Mouse (Mus musculus) CD4-positive helper T cell, adult 2 months (primary cell): Measurements from ENCODE around the gene Tspo2.

Experiments
- DNase-seq: peaks from one replicate; pipeline ENCODE4 v3.0.0-alpha.2; 2012; ENCODE audit warnings: low read depth, missing footprints, low spot score

The Tspo2 gene

DNA sequence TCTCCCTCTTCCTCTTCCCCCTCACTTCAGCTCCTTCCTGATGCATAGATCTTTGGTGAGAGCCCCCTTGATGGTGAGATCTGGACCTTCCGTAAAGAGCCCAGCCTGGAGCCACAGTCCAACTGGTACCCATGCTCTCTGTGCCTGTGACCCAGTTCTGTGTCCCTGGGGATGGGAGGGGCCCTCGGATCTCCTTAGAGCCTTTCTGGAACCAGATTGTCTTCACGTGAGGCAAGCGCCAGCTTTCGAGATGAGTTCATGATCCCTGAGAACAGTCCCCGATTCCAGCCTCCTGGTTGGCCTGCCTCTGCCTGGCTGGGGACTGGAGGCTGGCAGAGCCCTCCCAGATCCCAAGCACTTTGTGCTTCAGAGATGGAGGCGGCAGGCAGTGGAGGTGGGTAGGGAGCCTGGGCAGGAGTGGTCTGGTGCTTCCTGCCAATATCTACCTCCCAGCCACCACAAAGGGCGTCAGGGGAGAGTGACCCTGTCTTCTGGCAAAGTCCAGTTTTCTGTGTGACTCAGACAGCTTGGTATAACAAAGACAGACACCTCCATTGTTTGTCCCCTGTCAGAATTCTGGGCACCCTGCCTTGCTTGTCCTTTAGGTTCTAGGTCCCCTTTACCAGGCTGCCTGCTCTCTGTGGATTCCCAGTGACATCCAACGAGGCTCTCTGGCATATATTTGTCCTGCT lies 577 bp upstream of the Tspo2 start:
- DNase-seq = no peak

DNA sequence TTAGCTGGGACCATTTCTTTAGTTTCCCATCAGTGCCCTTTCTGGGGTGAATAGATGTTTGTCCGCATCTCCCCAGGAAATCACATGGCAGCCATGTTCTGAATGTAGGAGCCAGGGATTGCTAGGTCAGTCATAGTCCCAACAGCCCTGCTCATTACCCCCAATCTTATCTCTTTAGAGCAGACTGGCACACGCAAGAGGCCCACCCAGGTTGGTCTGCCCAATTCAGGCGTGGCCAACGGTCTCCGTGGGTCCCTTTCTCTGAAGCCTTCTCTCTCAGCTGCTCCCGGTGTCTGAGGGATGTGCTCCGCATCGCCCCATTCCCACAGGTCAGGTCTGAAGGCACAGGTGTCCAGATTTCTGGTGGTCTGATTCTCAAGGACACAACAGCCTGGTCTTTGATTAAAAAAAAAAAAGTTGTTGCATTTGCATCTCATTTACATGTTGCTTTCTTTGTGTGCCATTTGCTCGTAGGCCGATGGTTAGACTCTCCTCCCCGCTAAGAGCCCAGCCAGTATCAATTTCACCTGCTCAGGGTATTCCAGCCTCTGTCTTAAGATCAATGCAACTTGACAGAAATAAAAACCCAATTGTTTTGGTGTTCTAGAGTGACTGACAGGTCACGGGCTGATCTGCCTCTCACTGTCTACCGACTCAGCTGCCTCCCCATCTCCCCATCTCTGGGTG lies 513 bp downstream of the Tspo2 start:
- no peak for DNase-seq

DNA sequence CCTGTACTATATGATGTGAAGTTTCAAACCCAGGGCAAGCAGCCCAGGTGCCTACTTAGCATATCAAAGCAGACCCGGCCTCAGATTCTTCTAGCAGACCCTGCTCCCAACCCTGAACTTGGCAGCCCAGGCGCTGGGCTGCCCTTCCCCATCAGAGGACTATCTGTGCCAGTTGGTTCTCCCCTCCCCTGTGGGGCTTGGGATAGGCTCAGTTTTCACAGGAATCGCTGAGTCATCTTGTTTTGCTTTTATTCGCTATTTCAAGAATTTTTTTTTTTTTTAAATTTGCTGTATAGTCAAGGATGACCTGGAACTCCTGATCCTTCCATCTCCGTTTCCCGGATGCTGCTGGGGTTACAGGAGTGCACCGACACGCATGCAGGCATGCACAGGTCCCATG lies 3.6 kb downstream of the Tspo2 start:
- no peak for DNase-seq

DNA sequence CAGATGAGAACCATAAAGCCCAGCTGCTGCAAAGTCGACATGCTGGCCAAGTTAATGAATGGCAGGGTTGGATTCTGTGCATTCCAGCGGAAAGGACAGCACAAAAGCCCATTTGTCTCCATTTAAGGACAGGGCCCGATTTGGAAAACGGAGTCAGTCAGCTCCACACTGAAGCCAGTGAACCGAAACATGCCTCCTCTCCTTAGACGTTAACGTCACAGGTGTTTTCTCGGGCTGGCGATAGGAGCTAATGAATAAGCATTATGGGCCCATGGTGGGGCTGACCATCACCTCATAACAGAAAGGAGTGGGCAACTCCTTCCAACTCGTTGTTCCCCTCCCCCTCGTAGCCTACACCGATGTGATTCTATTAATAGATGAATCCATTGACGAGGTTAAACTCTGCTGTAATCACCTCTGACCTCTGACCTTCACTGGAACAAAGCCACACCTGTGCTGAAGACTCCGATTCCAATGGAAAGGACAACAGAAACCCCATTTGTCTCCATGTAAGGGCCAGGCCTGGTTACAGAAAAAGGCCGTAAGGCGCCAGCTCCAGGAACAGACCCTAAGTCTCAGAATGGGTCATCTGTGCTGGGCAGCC lies 7.7 kb downstream of the Tspo2 start:
- no peak for DNase-seq

DNA sequence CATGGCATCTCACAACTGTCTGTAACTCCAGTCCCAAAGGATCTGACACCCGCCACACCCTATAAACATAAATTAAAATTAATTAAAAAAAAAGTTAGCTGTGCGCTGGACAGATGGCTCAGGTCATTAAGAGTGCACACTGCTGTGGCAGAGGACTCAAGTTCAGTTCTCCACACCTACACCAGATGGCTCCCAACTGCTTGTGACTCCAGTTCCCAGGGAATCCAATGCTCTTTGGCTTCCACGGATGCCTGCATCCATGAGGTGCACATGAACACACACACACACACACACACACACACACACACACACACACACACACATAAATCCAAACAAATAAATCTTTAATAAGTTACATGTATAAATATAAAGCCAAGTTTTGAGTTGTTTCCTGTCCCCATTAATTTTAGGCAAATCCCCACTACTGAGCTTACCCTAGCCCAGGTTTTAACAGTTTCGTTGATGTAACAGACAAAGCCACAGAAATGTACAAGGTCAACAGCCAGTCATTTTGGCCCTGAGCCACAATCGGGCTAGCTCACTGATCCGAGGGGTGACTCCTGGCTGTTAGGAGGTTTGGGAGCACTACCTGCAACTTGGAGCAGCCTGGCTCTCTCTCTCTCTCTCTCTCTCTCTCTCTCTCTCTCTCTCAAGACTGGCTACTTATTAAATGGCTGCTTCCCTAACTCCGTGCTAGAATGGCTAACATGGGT lies 8.4 kb downstream of the Tspo2 start:
- DNase-seq = no peak

DNA sequence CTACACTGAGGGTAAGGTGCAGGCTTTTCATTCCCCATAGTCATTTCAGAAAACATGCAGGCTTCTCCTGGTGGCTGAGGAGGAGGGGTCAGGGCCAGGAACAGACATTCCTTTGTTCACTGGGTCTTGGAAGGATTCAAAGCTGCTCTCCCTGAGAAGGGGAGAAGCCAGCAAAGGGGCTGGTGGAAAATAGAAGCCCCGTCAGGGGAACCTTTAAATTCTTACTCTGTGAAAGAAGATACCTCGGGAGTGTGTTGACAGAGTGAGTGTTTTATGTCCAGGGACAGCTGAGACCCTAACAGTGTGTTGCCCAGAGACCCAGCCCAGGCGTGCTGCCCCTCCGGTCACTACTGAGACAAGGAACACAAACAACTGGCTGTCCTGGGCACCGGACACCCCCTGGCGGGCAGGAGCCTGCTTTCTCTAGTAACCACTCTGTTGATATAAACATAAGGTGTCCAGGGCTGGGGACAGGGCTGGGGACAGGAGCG lies 13.9 kb downstream of the Tspo2 start:
- no peak for DNase-seq

DNA sequence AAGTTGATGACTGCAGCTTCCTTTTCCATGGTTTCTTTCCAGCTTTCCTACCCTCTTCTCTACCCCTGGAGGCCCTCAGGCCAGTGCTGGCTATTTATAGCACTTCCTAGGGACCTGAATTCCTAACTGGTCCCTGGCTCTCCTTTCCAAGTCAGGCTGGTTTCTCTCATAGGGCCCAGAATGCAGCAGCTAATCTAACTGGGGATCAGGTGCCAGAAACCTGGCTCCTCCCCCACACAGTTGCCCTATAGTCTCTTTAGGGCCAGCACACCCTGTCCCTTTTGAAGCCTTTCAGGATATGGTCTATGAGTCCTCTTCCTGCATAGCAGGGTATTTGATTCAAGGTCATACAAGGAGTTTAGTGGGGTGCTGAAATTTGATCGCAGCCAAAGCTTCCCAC lies 14.8 kb downstream of the Tspo2 start:
- DNase-seq = no peak

DNA sequence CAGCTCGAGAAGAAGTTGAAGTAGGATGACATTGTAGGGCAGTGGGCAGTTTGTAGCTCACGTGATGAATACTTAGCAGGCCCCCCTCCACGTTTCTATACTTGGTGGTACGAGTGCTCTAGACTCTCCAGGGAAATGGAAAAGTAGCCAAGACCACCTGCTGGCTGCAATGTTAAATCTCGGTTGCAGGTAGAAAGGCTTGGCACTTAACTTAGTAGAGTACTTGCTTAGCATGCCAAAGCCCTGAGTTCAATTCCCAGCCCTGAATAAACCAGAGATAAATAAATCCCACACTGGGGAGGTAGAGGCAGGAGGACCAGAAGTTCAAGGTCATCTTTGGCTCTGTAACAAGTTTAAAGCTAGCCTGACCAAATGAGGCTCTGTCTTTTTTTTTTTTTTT lies 16.8 kb downstream of the Tspo2 start:
- no peak for DNase-seq

DNA sequence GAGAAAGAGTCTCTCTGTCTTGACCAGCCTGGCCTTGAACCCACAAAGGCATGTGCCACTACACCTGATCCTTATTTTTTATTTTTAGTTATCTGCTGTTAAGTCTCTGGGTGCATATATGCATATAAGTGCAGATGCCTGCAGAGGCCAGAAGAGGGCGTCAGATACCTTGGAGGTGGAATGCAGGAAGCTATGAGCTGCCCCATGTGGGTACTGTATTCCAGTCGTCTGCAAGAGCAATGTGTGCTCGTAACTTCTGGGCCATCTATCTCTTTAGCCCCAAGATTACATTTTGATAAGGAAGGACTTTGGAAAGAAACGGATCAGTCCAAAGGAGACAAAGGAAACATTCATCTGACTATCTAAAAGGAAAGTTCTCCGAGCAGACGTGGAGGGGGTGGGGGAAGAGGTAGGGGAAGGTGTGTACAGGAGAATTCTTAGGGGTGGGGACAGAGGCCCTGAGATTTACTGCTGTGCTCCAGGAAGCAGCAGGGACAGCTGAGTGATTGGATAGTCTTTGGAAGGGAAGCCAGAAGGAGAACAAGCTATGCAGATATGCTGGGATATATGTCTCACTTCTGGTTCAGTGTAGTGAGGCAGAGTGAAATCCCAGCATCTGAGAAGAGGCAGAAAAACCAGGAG lies 17.5 kb downstream of the Tspo2 start:
- no peak for DNase-seq

DNA sequence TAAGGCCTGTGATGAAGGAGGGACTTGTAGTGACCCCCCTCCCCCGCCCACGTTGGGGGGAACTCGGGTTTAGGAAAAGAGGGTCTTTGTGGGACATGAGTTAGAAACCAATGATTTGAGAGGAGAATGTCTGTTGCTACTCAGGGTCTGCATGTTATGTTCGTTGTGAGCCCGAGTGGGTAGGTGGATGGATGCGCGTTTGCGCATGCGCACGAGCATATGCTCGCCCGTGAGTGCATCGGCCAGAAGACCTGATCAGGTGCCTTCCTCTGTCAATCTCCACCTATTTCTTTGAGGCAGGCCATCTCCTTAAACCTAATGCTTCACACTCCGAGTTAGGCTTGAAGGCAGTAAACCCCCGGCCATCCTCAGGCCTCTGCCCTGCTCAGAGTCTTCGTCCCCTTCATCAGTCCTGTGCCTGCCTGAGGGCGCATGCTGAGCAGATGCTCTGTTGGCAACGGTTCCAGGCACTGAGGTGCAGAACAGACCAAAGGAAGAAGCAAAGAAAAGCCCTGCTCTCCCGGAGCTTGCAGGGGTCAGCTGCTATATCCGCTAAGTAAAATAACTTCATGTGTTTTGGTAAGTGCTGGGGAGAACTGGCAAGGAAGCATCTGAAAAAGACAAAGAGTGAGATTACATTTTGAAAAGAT lies 18.2 kb downstream of the Tspo2 start:
- DNase-seq = no peak

DNA sequence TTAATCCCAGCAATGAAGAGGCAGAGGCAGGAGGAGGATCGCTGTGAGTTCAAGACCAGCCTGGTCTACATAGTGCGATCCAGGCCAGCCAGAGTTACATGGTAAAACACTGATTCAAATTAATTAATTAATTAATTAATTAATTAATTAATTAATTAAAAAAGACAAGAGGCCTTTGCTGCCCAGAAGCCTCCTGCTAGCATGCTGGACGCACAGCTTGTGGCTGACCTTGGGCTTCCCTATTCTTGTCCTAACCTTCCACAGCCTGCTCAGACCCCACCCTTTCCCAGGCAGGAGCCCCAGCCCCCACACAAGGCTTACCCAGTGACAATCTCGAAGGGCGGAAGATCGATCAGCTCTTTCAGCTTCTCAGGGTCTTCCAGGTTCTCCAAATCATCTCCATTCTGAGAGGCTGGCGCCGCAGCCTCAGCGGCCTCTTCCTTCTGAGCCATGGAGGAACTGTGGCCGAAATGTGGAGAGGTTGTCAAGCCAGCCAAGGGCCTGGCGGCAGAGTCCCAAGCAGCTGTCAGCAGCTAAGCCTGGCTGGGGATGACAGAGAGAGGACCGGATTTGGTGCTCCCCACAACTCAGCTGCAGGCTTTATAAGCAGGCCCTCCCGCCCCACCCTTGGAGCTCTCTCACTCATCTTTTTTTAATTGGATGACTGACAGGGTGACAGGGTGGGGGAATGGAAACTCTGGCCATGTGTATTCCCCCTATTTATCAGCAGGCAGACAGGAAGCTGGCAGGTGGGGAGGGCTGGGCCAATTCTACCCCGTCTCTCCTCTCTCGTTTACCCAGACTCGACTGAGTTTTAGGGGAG lies 19.0 kb downstream of the Tspo2 start, which contains the start of gene Apobec2:
Gene Apobec2 (minus strand): TSS at position 773 of the 823 bp plus-strand sequence.
- peak; percentile 35 for DNase-seq

DNA sequence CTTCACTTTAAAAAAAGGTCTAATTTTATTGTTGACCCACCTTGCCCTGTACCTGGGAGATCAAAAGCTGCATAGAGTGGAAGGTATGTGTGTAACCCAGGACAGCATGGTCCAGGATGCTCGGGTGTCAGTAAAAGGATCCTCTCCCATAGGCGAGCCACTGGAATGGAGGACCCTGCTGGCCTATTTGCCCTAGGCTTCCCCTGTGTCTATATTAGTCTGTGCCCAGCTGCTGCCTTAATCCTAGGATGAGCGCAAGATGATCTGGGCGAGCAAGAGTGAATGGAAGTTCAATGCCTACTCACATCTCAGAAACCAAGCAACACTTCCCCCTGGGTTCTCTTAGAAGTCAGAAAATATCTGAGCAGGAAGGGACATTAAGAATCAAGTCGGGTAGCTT lies 20.3 kb downstream of the Tspo2 start:
- no peak for DNase-seq

DNA sequence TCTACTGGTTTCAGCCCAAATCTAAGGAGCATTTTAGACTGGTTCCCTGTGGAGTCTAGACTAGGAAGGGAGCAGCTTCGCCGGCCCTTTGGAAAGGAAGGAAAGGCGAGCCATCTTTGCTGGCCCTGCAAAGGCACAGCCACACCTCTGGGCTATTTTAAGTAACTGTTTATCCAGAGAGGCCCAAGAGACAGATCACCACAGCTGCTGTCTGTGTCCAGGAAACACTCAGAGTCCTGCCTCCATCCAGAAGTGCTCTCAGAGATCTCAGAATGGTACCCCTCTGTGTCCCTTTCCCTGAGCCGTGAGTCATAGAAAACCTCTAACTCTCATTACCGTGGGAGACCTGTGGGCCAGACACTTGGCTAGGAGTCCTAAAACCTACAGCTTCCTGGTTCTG lies 20.9 kb downstream of the Tspo2 start:
- DNase-seq = no peak

DNA sequence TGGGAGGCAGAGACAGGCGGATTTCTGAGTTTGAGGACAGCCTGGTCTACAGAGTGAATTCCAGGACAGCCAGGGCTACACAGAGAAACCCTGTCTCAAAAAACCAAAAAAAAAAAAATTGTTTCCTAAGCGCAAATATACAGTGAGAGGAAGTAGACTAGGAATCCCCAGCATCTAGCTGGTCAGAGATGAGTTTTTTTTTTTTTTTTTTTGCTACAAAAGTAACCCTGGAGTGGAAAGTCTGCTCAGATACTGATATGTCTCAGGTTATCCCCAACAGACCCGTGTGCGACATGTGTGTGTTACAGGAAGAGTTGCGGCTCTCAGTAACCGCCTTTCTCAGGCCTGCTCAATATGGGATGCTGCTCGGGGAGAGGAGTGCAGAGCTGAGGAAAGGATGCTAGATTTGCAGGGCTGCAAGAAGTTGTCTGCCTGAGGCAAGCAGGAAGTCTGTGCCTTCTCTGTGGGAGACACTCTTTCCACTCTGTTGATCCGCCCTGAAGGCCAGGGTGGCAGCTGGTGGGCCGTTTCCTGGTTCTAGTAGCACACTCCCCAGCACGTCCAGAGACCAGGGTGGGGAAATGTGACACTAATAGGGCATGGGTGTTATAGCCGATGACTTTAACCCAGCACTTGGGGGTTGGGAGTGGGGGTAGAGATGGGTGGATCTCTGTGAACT lies 23.3 kb downstream of the Tspo2 start:
- DNase-seq = peak; percentile 59

DNA sequence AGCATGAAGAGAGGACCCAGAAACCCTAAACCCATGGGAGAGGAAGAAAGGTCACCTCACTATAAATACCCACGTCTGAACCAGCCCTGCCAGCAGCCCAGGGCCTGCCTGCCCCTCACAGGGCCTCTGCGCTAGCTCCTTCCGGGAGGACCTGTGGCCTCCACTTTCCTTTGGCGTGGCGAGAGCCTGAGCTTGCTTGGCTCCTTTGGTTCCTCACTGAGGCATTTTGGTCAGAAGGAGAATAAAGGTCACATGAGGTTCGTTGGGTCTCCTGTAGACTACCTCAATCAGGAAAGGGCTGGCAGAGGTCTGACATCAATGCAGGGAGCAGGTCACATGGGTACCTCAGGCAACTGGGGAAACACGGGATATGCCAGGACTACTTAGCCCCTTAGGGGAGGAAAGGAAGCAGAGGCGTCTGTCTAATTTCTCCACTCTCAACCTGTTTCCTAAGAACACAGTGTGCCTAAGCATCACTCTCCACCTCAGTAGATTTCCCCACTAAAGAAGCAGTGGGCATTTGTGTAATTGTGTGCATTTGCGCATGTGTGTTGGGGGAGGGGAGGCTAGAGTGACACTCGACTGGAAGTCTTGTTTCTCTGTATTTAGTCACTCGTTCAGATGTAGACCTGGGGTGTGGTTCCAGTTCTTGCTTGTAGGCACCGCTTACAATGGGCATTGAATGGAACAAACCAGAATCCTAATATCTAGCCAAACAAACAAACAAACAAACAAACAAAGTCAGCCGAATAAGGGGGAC lies 24.2 kb downstream of the Tspo2 start:
- DNase-seq = peak; percentile 35

DNA sequence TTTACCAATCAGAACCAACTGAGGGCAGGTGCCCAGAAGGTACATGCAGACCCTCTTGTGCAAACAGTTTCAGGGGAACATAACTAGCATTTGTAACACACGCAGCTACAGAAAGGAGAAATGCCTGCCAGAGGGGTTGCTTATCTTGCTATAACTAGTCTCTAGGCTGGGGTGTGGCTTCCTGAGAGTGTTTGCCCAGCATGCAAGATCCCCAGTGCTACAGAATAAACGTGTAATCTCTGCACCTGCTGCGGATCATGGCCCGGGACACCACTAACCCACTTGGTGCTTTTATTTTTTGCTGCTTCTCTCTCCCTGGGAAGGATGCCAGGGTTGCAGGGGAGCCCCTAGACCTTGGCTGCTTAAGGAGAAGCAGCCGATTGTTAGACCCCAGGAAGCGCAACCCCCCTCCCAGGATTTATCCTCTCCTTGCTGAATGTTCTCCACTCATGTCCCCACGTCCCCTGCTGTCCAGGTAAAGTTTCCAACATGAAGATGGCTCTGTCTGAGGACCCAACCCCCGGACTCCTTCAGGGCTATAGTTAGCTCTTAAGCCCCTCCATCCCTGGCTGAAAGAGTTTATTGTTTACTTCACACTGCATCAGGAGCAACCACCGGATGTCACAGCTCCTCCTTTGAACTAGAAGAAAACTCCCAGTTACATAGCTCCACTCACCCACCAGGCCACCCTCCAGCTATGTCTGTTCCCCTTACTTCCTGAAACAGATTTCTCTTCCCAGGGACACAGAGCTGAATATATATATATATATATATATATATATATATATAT lies 25.3 kb downstream of the Tspo2 start:
- DNase-seq = peak; percentile 59

DNA sequence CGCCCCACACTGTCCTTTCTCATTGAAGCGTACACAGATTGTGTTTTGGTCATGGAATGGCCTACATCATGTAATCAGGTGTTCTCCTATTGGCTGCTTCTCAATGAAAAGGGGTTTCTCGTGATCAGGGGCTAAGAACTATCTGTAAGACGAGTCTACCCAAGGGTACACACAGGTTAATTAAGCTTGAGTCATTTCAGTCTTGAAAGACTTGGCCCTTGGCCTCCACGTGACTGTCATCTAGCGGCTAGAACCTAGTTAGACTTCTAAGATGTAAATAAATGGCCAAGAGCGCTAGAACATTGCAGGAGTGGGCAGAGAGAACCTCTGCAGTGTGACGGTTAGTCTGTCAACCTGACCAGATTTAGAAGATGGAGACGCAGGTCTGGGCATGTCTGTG lies 27.1 kb downstream of the Tspo2 start:
- DNase-seq = no peak

DNA sequence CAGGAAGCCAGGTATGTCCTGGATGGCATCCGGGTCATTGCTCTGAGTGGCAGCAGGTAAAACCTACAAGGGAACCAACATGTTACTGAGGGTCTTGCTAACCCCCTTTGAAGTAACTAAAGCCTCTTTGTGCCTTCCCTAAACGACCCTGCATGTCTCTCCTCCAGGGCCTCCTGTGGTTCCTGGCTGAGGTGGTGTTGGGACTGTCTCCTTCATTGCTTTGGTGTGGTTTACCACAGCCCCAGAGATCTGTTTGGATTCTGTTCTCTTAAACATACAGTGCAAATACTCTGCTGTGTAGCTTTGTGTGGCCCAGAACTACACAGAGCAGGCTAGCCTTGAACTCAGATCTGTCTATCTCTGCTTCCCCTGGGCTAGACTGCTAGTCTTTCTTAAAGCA lies 31.8 kb downstream of the Tspo2 start:
- no peak for DNase-seq
